Mouse (Mus musculus) brain, embryonic 14.5 days (tissue): ENCODE measurements around the gene Etfa.

Experiments
- CTCF ChIP-seq: fragments of 200-500 bp; IDR thresholded peaks from 2 replicates; pipeline ENCODE4 v1.5.1; 2012; ENCODE audit warnings: inconsistent platforms, mild to moderate bottlenecking, moderate library complexity, borderline replicate concordance; ENCODE audit not compliant: insufficient read depth, insufficient read length; ENCODE audit errors: extremely low read depth
- POLR2A ChIP-seq: fragments of 200-500 bp; IDR thresholded peaks from 2 replicates; pipeline ENCODE4 v1.6.1; 2012; ENCODE audit warnings: mild to moderate bottlenecking, inconsistent platforms, borderline replicate concordance; ENCODE audit not compliant: poor library complexity, insufficient read depth, insufficient read length, severe bottlenecking; ENCODE audit errors: extremely low read depth

DNA sequence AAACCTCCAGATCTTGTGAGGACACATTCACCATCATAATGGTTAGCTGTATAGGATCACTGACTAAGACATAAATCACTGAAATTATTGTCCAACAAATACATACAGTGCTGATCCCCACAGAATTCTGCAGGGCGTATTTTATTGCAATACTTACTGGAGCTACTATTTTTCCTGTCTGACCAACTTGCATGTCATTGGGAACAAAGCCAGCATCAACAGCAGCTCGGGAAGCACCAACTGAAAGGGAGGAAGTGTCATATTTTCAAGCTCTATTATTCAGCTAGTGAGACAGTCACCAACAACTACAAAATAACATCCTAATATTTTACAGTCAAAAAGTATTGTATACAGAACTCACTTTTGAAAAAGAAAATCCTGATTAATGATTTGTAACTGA is 29.9 kb downstream of the Etfa start:
- no peak for TF ChIP-seq CTCF
- no peak for TF ChIP-seq POLR2A
